Mouse (Mus musculus): ENCODE measurements around the gene Lonp1. TPM values are rescaled to one million over a fixed set of nuclear protein-coding genes. Genes with fewer than 3 reads are reported as not detected.

Lonp1 gene
- polyA plus RNA-seq, 1 experiment from 2014 or later = 66.6 TPM

DNA sequence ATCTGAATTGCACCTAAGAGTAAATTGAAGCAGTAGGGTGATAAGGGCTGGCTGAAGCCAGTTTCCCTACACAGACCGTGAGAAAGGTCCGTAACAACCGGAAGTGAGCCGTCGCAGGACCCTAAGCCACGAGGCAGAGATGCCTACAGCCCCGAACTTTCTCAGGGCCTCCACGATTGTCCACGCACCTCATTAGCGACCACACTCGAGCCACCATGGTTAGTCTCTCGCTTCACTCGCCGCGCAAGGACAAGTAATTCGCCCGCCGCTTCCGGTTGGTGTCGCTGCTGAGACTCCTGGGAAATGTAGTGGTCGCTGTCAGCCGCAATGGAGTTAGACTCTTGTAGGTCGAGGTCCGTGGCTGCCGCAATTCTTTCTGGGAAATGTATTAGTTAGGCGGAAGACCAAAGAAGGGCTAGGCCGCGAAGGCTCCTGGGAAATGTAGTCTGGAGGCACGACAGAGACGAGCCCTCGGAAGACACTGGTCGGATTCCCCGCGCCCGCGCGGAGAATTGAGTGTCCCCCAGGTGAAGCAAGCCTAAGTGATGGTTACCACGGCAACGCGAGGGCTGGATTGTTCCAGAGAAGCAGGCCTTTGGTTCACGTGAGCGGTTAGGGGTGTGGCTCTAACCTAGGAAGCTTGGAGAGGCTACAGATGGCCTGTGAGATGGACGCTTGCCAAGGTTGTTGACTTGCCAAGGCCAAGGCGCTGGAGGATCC is 17.1 kb downstream of the Lonp1 start, which contains the start of gene 2410015M20Rik:
2410015M20Rik (minus strand) TSS at position 320 of the 720 bp plus-strand sequence.
- H3K9me3 ChIP-seq (ENCODE audit: control insufficient read depth, low read length) = no peaks in the 10 kb centered on the region
- H3K4me1 ChIP-seq (replicated peaks; ENCODE audit: control insufficient read depth, insufficient read depth, low read length) = peaks cover 15% of the 10 kb centered on the region
- under 1% methylated on average over 44 of the region's 44 CpGs for WGBS
- ATAC-seq (replicated peaks; ENCODE audit: low FRiP score) (peak; percentile 86), DNase-seq (ENCODE audit: low spot score) (peak; percentile 95)
- peaks cover 9% of the 10 kb centered on the region; the same call in 1 of the 2 replicates for H3K36me3 ChIP-seq (ENCODE audit: control insufficient read depth, insufficient read depth, low read length)
- peak within 1 kb of the TSS; percentile 79 for H3K4me2 ChIP-seq (ENCODE audit: low read depth, low read length, severe bottlenecking)
- H3K9ac ChIP-seq (ENCODE audit: low read length) = peak within 1 kb of the TSS; percentile 79
- peak within 1 kb of the TSS; percentile 65 for H3K4me3 ChIP-seq (ENCODE audit: low read depth, low read length)
- peak within 1 kb of the TSS; percentile 50; the same call in 1 of the 2 replicates for H3K27ac ChIP-seq (ENCODE audit: low read depth, low read length)
- H3K27me3 ChIP-seq (ENCODE audit: control insufficient read depth, insufficient read depth, low read length) = no peaks in the 10 kb centered on the region

DNA sequence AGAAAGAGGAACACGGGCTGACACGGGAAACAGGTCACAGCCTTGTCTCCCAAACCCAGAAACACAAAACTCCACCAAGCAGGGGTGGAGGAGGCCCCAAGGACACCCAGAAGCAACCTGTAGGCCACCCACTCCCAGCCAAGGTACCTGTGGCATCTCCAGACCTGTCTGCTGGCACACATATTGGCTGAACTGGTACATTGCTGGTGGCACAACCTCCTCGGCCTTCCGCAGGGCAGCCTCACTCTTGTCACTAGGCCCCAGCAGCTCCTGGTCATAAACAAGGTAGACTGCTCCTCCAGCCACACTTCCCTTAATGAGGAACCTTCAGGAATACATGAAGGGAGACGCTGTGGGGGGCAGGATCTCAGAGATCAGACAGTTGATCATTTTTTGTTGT is 18.0 kb downstream of the Lonp1 start:
- H3K27ac ChIP-seq (ENCODE audit: low read depth, low read length) = no peak overlapping the region
- peaks cover 17% of the 10 kb centered on the region for H3K36me3 ChIP-seq (ENCODE audit: control insufficient read depth, insufficient read depth, low read length)
- no peaks in the 10 kb centered on the region for H3K9me3 ChIP-seq (ENCODE audit: control insufficient read depth, low read length)
- ATAC-seq (replicated peaks; ENCODE audit: low FRiP score) = no peak
- DNase-seq (ENCODE audit: low spot score) = no peak
- peak overlapping the region; percentile 79 for H3K4me2 ChIP-seq (ENCODE audit: low read depth, low read length, severe bottlenecking)
- peak overlapping the region; percentile 79 for H3K9ac ChIP-seq (ENCODE audit: low read length)
- H3K27me3 ChIP-seq (ENCODE audit: control insufficient read depth, insufficient read depth, low read length) = no peaks in the 10 kb centered on the region
- peaks cover 10% of the 10 kb centered on the region; the same call in 1 of the 2 replicates for H3K4me1 ChIP-seq (replicated peaks; ENCODE audit: control insufficient read depth, insufficient read depth, low read length)
- H3K4me3 ChIP-seq (ENCODE audit: low read depth, low read length) = peak overlapping the region; percentile 65
- whole genome bisulfite sequencing = 64% methylated on average over 5 of the region's 5 CpGs

DNA sequence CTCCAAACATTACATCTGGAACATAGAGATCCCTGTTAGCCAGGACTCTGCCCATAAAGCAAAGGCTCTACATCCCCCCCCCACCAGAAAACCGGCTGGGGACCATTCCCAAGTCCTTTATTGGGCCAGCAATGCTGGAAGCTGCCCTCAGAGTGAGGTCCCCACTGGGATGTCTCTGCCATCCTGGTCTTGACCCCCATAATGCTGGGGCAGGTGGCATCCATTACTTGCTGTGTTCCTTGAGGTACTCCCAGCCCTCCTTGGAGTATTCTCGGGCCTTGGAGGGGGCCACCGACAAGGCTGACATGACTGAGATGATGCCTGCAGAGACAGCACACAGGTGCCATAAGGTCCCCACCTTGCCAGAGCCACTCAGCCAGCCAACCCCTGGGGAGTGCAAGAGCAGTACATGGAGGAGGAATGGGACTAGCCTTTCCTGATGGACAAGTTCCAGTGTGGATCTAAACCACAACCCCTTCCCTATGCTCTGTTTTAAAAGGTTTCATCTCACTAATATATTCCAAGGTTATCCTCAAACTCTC is 19.1 kb downstream of the Lonp1 start:
- Histone ChIP-seq H3K9ac (ENCODE audit: low read length) (no peak overlapping the region), H3K4me3 (ENCODE audit: low read depth, low read length) (no peak overlapping the region), H3K36me3 (ENCODE audit: control insufficient read depth, insufficient read depth, low read length) (peaks cover 26% of the 10 kb centered on the region), H3K4me1 (replicated peaks; ENCODE audit: control insufficient read depth, insufficient read depth, low read length) (peaks cover 10% of the 10 kb centered on the region; the same call in 1 of the 2 replicates), H3K9me3 (ENCODE audit: control insufficient read depth, low read length) (no peaks in the 10 kb centered on the region), H3K4me2 (ENCODE audit: low read depth, low read length, severe bottlenecking) (no peak overlapping the region), H3K27ac (ENCODE audit: low read depth, low read length) (no peak overlapping the region), H3K27me3 (ENCODE audit: control insufficient read depth, insufficient read depth, low read length) (no peaks in the 10 kb centered on the region)
- WGBS = 80% methylated on average over 3 of the region's 3 CpGs
- ATAC-seq (replicated peaks; ENCODE audit: low FRiP score) (no peak), DNase-seq (ENCODE audit: low spot score) (no peak)

DNA sequence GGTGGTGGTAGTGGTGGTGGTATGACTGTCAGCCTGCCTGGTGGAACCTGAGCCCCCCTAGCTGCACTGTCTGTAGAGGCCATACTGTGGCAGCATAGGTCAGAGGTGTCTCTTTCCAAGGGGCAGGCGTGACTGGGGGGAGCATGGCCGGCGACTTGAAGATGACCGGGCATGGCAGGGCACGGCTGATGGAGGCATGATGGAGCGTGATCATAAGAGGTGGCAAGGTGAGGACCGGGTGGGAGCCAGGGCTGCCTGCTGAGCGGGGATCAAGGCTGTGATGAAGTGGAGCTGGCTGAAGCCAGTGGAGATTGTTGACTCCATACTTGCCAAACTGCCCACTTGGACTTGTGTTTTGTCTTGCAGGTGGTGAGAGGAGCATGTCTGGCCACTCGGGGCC is 21.3 kb downstream of the Lonp1 start:
- WGBS = 94% methylated on average over 9 of the region's 9 CpGs
- Histone ChIP-seq H3K9me3 (ENCODE audit: control insufficient read depth, low read length) (no peaks in the 10 kb centered on the region), H3K9ac (ENCODE audit: low read length) (no peak overlapping the region), H3K27ac (ENCODE audit: low read depth, low read length) (no peak overlapping the region), H3K36me3 (ENCODE audit: control insufficient read depth, insufficient read depth, low read length) (peaks cover 38% of the 10 kb centered on the region), H3K4me2 (ENCODE audit: low read depth, low read length, severe bottlenecking) (no peak overlapping the region), H3K4me1 (replicated peaks; ENCODE audit: control insufficient read depth, insufficient read depth, low read length) (peaks cover 10% of the 10 kb centered on the region; the same call in 1 of the 2 replicates), H3K27me3 (ENCODE audit: control insufficient read depth, insufficient read depth, low read length) (no peaks in the 10 kb centered on the region), H3K4me3 (ENCODE audit: low read depth, low read length) (no peak overlapping the region)
- ATAC-seq (replicated peaks; ENCODE audit: low FRiP score) = no peak
- DNase-seq (ENCODE audit: low spot score) = no peak

DNA sequence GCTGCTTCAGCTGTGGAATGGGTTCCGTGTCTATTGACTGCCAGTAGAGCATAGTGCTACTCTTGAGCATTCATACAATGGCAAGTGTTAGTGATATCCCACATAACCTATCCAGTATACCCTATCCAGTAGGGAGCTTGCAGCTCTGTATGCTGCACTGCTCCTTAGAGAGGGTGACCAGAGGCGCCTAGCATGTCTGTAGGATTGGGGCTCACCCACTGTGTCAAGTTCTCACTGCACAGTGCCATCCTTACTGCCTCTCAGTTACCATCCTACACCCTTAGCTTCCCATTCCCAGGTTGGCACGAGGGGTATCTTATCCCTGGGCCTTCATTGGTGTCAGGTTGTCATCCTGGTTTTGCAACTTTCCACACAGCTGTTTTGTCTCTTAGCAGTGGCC is 22.3 kb downstream of the Lonp1 start:
- H3K27ac ChIP-seq (ENCODE audit: low read depth, low read length) = no peak overlapping the region
- no peak for DNase-seq (ENCODE audit: low spot score)
- no peak overlapping the region for H3K4me3 ChIP-seq (ENCODE audit: low read depth, low read length)

DNA sequence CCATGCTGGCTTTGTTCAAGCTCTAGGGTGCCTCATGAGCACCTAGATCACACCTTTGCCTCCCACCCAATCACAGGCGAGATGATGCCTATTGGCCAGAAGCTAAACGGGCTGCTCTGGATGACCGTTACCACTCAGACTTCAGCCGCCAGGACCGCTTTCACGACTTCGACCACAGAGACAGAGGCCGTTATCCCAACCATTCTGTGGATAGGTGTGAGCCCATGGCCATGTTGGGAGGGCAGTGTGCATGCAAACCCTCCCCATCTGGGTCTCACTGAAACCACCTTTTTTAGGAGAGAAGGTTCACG is 22.7 kb downstream of the Lonp1 start:
- H3K9ac ChIP-seq (ENCODE audit: low read length) = no peak overlapping the region
- ATAC-seq (replicated peaks; ENCODE audit: low FRiP score) = no peak
- no peak for DNase-seq (ENCODE audit: low spot score)
- H3K4me3 ChIP-seq (ENCODE audit: low read depth, low read length) = no peak overlapping the region
- no peak overlapping the region for H3K27ac ChIP-seq (ENCODE audit: low read depth, low read length)
- H3K27me3 ChIP-seq (ENCODE audit: control insufficient read depth, insufficient read depth, low read length) = no peaks in the 10 kb centered on the region
- H3K4me1 ChIP-seq (replicated peaks; ENCODE audit: control insufficient read depth, insufficient read depth, low read length) = peaks cover 5% of the 10 kb centered on the region; the same call in 1 of the 2 replicates
- no peaks in the 10 kb centered on the region for H3K9me3 ChIP-seq (ENCODE audit: control insufficient read depth, low read length)
- H3K4me2 ChIP-seq (ENCODE audit: low read depth, low read length, severe bottlenecking) = no peak overlapping the region
- 92% methylated on average over 9 of the region's 9 CpGs for WGBS
- peaks cover 48% of the 10 kb centered on the region for H3K36me3 ChIP-seq (ENCODE audit: control insufficient read depth, insufficient read depth, low read length)

More for the DNA sequence above, 22.3 kb downstream of the Lonp1 start:
- no peaks in the 10 kb centered on the region for H3K27me3 ChIP-seq (ENCODE audit: control insufficient read depth, insufficient read depth, low read length)
- no peak for ATAC-seq (replicated peaks; ENCODE audit: low FRiP score)
- H3K4me2 ChIP-seq (ENCODE audit: low read depth, low read length, severe bottlenecking) = no peak overlapping the region
- no peaks in the 10 kb centered on the region for H3K9me3 ChIP-seq (ENCODE audit: control insufficient read depth, low read length)
- 88% methylated on average over 3 of the region's 3 CpGs for WGBS
- H3K4me1 ChIP-seq (replicated peaks; ENCODE audit: control insufficient read depth, insufficient read depth, low read length) = peaks cover 5% of the 10 kb centered on the region; the same call in 1 of the 2 replicates
- H3K36me3 ChIP-seq (ENCODE audit: control insufficient read depth, insufficient read depth, low read length) = peaks cover 46% of the 10 kb centered on the region
- H3K9ac ChIP-seq (ENCODE audit: low read length) = no peak overlapping the region

DNA sequence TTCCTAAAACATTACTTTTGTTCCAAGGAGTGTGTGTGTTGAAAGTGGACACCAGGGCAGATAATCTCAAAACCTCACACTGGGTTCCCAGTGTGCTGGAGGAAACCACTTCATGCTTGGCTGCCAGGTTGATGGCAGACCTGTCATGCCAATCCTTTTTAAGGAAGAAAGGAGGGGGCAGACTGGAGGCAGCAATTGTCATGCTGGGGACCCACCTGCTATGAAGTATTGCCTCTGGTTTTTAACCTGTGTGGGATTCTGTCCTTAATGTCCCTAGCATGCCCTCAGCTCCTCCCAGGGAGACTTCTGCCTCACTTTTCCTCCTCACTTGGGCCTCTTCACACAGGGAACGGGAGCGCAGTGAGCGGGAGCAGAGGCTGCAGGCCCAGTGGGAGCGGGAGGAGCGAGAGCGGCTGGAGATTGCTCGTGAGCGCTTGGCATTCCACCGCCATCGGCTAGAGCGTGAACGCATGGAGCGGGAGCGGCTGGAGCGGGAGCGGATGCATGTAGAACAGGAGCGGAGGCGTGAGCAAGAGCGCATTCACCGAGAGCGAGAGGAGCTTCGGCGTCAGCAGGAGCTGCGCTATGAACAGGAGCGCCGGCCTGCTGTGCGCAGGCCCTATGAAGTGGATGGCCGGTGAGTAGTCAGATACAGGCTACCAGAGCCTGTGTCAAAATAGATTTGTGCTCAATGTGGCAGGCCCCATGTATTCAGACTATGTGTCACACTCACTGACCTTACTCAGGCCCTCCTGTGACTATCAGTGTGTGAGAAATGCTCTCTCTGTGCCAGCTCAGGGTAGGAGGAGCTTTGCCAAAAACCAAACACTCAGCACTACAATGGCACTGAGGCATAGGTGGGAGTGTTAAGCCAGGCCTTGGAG is 23.3 kb downstream of the Lonp1 start:
- H3K27me3 ChIP-seq (ENCODE audit: control insufficient read depth, insufficient read depth, low read length) = no peaks in the 10 kb centered on the region
- H3K27ac ChIP-seq (ENCODE audit: low read depth, low read length) = no peak overlapping the region
- peaks cover 48% of the 10 kb centered on the region for H3K36me3 ChIP-seq (ENCODE audit: control insufficient read depth, insufficient read depth, low read length)
- peaks cover 2% of the 10 kb centered on the region; the same call in 1 of the 2 replicates for H3K4me1 ChIP-seq (replicated peaks; ENCODE audit: control insufficient read depth, insufficient read depth, low read length)
- H3K9me3 ChIP-seq (ENCODE audit: control insufficient read depth, low read length) = no peaks in the 10 kb centered on the region
- no peak overlapping the region for H3K4me2 ChIP-seq (ENCODE audit: low read depth, low read length, severe bottlenecking)
- DNase-seq (ENCODE audit: low spot score) (no peak), ATAC-seq (replicated peaks; ENCODE audit: low FRiP score) (no peak)
- H3K4me3 ChIP-seq (ENCODE audit: low read depth, low read length) = no peak overlapping the region
- no peak overlapping the region for H3K9ac ChIP-seq (ENCODE audit: low read length)
- WGBS = 96% methylated on average over 28 of the region's 28 CpGs

DNA sequence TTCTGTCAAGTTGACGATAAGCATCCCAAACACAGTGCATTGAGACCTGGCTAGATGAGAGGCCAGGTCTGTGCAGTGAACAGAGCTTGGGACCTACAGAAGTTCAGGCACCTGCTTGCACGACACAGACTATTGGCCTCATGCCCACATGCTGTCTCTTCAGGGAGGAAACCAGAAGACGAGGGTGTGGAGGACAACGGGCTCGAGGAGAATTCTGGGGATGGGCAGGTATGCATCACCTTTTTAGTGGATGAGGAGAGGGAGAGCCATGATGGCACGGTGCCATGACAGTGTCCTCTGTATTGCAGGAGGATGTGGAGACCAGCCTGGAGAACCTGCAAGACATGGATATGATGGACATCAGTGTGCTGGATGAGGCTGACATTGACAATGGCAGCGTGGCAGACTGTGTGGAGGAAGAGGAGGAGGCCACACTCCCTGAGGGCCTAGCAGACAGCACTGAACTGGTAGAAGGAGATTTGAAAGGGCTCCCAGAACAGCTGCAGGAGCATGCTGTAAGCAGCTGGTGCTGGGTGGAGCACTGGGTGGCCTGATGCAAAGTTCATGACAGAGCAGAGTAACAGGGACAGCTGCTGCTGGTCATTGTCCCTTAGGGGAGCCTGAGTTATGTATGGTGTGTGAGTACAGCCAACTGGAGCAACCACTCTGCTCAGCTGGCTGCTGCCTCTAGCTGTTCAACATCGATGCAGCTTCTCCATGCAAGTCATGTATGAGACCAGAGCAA is 33.0 kb downstream of the Lonp1 start:
- Histone ChIP-seq H3K4me1 (replicated peaks; ENCODE audit: control insufficient read depth, insufficient read depth, low read length) (0 out of 2 replicates have a peak, but pooled peaks cover 2% of the 10 kb centered on the region), H3K27ac (ENCODE audit: low read depth, low read length) (no peak overlapping the region), H3K4me3 (ENCODE audit: low read depth, low read length) (no peak overlapping the region), H3K27me3 (ENCODE audit: control insufficient read depth, insufficient read depth, low read length) (no peaks in the 10 kb centered on the region), H3K4me2 (ENCODE audit: low read depth, low read length, severe bottlenecking) (no peak overlapping the region), H3K9me3 (ENCODE audit: control insufficient read depth, low read length) (no peaks in the 10 kb centered on the region), H3K9ac (ENCODE audit: low read length) (no peak overlapping the region), H3K36me3 (ENCODE audit: control insufficient read depth, insufficient read depth, low read length) (peaks cover 22% of the 10 kb centered on the region)
- ATAC-seq (replicated peaks; ENCODE audit: low FRiP score) = no peak
- no peak for DNase-seq (ENCODE audit: low spot score)
- WGBS = 94% methylated on average over 8 of the region's 8 CpGs
